Mouse (Mus musculus) T-helper 2 cell (primary cell): ENCODE results near the gene Mob1a.

Experiments
- in situ Hi-C: fragments of 300-600 bp; cut with MboI, MseI; formaldehyde crosslinking; loops from one replicate; pipeline ENCODE4 v1.15.1; 2025; ENCODE audit warnings: high pct_unique_total_duplicates

The Mob1a gene

DNA sequence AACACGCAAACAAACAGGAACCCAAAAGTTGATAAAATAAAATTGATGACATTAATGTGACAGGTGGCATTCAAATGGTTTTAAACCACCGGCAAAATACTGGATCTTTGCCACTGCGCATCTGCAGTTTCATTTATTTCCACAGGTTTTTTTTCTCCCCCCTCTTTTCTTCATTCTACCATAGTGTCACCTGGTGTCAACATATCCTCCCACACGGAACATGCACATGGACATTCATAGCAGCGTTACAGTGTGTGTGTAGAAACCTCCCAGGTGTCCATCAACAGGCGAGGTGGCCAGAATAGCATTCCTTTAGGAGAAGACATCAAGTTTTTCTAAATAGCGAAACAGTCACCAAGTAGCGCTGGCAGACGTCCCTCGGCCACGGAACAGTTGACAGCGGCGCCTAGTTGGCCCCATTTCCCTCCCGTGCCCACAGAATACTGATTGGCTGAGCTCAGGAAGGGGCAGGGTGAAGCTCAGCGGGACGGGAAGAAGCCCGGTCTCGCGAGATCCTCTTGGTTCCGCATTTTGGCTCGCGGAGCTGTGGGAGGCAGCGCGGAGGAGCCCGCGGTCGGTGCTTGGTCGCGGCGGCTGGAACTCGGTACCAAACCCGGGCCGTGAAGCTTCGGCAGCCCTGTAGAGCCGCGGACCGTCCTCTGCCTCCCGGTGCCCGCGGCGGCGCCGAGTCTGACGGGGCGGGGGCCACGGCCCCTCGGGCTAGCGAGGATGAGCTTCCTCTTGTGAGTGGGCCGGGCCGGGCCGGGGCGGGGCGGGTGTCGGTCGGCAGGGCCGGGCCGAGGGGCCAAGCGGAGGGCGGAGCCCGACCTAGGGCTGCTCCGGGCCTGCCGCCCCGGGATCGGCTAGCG lies at the start of gene Mob1a, which contains the start of gene Mthfd2:
Gene Mob1a (plus strand): TSS at position 492 of the 869 bp plus-strand sequence.
Gene Mthfd2 (minus strand): TSS at position 384 of the 869 bp plus-strand sequence.
- in situ Hi-C loops: no loop called here

DNA sequence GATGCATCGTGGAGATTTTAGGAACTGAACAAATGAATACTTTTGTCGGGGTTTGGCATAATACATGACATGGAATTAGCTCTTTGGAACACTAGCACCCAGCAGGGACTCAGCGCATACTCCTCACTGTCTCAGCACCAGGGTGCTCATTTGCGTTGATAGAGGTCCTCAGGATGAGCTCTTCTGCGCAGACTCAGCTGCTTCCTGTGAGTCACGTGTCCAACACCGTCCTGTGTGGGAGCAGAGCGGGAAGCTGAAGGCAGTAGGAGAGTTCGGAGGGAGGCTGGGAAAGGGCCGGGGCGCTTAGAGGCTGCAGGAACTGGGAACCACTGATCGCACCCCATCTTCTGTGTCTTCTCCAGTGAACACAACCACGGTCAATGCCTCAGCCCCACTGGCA lies 48.7 kb upstream of the Mob1a start:
- in situ Hi-C loops: loop anchor here (5.0 kb wide), 1 partner anchor 65 kb away; no protein-coding TSS in a partner anchor

DNA sequence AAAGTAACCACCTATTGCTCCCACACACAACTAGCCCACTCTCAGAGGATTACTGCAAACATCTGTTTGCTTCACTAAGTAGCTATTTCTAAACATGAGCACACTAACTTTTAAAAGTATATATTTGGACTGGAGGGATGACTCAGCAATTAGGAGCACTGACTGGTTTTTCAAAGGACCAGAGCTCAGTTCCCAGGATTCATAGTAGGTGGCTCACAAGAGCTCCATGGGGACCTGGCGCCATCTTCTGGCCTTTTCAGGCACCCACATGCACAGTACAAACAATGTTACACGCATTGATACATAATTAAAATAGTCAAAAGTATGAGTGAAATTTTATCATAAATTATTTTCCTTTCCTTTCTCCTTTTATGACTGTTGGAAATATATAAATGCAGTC lies 46.9 kb upstream of the Mob1a start:
- in situ Hi-C loops: loop anchor here (5.0 kb wide), 1 partner anchor 67 kb away; no protein-coding TSS in a partner anchor

DNA sequence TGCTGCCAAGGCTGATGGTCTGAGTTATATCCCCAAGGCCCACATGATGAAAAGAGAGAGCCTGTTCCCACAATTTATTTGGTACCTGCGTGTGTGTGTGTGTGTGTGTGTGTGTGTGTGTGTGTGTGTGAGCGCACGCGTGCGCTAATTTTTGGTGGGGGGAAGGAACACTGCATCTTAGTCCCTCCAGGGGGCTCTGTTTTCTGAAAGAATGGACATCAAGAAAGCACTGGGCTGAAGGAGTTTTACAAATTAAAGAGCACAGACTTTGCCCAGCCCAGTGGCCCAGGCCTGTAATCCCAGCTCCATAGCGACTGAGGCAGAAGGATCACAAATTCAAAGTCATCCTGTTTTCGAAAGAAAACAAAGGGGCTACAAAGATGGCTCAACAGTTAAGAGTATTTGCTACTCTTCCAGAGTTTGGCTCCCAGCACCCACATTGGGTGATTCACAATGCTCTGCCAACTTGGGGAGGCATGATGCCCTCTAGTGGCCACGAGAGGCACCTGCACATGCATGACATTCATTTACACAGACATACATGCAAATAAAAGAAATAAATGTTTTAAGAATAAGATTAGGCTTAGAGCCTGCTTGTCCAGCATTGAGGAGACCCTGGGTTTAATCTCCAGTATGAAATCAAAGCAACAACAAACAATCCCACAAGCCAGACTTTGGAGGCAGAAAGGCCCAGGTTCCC lies 45.4 kb upstream of the Mob1a start:
- in situ Hi-C loops: loop anchor here (5.0 kb wide), 1 partner anchor 283 kb away; no protein-coding TSS in a partner anchor

DNA sequence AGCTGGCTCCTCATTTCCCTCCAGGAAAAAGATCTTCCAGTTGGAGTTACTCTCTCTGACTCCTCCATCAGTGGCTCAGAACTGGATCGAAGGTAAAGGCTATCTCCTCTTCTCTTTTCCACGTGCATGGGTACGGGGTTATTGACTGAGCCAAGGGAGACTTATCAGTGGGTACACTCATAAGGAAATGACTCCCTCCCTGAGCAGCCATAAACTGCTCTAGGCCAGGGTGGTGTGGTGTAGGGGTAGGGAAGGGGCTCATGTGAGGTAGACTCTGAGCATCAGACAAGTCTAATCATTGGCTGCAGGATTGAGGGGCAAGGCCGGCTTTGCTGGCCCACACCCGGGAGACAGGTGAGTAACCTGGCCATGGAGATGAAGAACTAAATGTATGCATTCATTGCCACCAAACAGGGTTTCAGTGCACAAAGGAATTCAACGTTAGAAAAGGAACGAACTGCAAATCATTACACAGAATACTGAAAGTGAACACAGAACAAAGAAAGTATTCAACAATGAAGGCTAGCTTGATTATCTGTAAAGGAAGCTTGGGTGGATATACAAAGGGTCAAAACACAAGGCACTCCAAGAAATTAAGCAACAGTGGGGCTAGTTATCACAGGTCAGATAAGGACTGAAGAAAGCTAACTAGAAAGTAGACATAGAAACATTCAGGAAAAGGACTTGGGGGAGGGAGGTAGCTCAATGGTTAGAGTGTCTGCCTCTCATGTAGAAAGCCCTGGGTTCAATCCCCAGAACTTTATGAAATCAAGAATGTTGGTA lies 25.2 kb upstream of the Mob1a start:
- in situ Hi-C loops: no loop called here

DNA sequence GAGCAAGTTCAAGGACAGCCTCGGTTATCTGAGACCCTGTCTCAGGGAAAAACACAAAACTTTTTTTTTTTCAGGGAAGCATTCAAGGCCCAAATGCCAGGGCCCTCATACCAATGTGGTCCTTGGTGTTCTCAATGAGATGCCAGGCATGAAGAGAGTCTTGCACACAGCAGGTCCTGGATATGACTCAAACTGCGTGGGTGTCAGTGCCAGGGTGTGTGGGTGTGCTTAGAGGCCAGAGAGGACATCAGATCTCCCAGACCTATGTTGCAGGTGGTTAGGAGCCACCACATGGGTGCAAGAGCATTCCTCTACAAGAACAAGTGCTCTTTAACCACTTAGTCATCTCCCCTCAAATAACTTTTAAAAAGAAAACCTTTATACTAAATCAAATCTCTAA lies 24.5 kb upstream of the Mob1a start:
- in situ Hi-C loops: no loop called here

DNA sequence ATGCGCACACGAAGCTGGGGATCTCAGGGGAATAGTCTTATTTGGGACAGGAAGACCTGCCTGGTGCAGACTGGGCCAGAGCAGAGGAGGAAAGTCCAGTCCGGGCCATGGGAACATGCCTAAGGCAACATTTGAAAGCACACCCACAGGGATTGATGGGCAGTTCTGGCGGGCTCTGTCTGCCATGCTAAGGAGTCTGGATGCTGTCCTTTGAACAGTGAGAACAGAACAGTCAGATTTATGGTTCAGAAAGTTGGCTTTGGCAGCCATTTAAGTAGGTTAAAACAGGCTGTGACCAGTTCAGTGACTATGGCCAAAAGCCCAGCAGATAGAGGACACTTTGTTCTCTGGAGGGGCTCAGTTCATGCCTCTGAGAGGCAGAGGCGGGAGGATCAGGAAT lies 23.6 kb upstream of the Mob1a start:
- in situ Hi-C loops: no loop called here

DNA sequence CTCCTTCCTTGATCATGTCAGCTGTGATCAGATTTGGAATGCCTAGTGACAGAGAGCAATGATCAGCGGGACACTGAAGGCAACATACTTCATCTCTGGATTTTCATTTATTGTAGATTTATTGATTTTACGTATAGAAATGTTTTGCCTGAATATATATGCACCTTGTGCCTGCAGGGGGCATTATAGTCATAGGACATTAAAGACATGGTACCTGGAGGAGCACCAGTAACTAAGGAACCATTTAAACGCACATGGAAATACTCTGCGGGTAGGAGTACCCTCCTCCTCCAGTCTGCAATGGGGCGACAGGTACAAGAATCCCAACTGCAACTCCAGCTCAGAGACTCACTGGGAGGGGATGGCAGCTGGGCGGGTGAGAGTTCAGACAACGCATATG lies 16.8 kb upstream of the Mob1a start:
- in situ Hi-C loops: no loop called here

DNA sequence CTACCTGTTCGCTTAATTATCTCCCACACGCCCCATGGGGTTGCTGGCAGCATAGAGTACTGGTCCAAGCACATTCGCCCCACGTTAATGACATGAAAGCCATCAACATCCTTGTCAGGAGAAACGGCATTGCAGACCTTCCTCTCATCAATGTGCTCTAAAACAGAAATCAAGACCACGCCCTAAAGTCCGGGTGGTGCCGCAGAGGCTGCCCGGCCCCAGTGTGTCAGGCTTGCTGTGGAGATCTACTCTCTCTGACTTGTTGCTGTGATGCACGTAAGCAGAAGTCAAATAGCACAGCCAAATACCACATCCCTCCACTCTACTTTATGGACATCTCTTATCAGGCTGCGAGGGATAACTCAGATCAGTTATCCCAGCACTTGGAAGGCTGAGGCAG lies 14.6 kb upstream of the Mob1a start:
- in situ Hi-C loops: no loop called here

DNA sequence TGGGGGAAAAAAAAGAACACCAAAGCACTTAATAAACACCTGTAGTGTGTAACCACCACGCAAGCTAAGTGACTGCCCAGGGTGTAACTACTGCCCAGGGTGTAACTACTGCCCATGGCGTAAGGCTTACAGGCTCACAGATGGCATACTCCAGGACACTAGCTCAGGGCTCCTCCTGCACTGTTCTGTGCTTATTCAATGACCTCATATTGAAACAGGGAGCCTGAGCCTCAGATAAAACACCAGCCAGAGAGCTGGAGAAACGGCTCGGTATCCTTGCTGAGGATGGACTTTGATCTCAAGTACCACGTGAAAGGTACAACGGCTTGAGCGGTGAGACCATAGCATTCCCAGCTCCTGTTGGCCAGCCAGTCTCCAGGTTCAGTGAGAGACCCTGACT lies 13.8 kb upstream of the Mob1a start:
- in situ Hi-C loops: no loop called here

DNA sequence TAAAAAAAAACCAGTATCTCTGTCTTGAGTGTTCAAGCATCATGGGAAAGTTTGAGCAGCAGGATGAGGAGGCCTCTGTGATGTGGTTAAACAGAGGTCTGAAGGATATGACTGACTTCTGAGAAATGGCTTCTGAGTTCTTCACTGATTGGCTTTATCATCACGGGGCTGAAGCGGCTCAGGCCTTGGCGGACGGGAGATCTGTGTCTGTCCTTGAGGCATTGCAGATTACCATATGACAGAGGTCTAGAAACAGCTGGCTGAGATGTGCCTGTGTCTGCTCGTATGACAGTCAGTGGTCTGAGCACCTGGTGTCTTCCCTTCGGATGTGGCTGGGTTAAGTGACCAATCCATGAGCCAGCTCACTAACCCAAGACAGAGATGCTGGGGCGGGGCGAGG lies 13.3 kb upstream of the Mob1a start:
- in situ Hi-C loops: no loop called here

DNA sequence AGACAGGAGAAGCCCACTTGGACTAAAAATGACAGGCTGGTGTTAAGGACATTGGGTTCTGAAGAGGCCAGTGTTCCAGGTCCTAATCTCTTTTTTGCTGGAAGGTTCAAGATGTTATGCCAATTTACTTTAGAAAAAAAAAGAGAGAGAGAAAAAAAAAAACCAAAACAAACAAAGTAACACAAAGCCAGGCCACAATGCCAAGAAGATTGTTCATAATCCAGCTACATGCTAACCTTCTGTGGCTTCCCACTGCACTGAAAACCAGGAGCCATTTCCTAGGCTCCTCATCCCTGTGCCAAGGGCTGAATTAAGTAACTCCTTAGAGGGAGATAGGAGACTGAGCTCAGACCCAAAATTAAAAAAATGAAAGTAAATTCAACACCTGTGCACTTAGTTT lies 10.5 kb upstream of the Mob1a start:
- in situ Hi-C loops: no loop called here

DNA sequence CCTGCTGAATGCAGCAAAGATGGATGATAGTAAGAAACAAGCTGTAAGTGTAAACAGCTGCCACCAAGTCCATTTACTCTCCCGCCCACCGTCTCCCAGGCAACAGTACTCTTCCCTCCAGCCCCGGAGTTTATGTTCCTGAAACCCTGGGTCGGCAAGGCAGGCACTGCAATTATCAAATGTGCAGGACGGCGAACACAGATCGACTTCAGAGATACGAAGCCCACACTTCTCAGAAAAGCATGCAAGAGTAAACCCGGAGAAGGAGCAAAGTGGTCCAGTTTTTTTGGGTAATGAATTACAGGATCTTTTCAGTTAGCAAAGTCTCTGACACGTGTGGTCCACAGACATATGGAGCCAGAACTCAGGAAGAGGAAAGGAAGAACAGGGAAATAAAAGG lies 9.8 kb upstream of the Mob1a start:
- in situ Hi-C loops: no loop called here

DNA sequence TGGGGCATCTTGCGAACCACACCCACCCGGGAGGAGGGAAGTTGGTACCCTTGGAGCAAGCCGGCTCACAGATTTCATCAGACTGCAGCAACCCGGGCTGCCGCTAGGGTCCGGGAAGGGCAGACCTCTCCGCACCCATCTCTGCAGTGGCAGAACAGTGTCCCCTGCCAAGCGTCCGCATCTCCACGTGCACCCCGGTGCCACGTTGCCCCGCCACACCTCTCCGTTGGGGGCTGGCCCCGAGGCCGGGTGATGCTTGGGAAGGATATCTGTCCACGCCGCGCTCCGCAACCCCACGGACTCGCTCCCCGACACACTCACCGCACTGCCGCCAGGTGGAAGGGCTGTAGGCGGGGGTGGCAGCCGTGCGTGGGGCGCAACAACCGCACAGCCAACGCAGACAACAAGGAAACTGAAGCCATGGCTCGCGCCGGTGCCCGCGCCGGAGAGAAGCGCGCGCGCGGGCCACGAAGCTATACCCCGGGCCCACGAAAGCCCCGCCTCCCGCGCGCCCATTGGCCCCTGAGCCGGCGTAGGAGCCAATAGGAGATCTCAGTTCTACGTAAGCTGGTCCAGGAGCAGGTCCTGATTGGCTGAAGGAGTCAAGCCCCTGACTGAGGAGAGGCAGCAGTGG lies 8.6 kb upstream of the Mob1a start:
- in situ Hi-C loops: no loop called here

DNA sequence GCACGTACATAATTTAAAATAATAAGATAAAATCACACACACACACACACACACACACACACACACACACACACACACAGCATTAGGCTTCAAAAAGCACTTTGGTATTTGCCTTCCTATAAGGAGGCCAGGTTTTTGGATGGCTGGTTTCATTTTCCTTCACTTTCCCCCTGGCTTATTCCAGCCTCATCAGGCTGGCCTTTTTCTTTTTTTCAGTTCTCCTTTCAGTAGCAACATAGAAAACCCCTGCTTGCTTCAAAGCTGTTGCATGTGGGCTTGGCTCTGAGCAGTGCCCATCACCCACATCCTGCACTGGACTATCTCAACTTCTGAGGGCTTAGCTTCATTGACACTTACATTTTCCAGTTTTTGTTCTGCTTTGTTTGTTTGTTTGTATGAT lies 3.9 kb upstream of the Mob1a start:
- in situ Hi-C loops: no loop called here

DNA sequence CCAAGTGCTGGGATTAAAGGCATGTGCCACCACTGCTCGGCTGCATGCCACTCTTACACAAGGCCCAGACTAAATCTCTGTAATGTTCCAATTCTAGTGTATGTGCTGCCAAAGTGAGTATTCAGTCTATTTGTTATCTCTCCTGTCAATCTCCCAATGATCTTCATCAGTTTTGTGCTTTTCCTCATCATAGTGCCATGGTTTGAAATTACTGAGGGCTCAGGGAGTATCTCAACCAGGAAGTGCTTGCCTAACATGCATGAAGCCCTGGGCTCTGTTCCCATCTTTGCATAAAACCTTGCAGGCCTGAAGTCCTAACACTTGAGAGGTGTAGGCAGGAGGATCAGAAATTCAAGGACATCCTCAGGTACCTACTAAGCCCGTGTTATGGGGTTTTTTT lies 3.0 kb upstream of the Mob1a start:
- in situ Hi-C loops: no loop called here

DNA sequence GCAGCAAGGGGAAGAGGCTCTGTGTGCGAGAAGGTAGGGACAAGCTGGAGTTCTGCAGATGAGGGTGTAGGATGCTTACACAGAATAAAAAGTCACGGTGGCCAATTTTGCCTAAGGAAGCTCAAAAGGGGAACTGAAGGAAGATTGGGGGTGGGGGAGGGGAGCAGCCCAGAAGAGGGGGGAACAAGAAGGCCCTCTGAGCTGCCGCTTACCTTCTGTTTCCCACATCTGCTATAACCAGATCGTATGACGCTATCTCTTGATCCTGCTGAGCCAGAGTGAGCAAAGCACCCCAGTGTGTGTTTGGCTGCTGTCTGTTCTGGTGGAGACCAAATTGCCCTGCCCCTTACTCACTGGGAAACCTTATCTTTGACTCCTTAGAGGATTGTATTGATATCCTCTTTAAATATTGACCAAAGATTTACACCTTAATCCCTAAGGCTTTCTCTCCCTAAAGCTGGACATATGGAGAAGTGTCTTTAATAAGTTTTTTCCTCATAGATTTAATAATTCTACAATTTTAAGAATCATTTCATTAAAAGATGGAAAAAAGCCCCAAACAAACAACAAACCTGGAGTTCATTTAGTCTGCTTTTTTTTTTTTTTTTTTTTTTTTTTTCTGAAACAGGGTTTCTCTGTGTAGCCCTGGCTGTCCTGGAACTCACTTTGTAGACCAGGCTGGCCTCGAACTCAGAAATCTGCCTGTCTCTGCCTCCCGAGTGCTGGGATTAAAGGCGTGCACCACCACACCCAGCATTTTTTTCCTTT lies 2.0 kb upstream of the Mob1a start:
- in situ Hi-C loops: no loop called here

DNA sequence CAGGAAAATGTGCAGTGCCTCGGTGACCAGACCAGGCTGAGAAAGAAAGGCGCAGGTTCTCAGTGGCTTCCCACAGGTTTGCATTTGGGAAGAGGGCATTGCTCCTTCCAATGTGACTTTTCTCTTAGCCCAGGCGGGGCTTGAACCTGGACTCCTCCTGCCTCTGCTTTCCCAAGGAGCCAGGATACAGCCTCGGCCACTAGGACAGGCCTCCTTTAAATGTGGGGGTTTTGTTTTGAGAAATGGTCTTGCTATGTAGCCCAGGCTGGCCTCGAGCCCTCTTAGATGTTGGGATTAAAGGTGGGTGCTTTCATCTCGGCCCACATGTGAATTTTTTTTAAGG lies 549 bp downstream of the Mob1a start:
- in situ Hi-C loops: no loop called here

DNA sequence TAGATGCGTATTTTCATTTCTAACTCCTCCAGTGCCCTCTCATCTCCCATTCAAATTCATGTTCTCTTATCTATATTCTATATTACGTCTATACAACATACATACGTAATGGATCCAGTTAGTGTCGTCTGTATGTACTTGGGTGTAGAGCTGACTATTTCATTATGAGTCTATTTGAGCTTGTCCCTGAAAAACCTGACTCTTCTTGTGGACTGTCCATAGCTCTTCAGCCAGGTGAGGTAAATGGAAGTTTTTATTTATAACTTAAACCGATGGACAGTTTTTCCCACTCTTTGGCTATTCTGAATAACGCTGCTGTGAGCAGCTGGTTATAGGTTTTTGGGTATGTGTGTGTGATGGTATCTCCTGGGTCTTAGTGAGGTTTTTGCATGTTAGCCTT lies 945 bp downstream of the Mob1a start:
- in situ Hi-C loops: no loop called here

DNA sequence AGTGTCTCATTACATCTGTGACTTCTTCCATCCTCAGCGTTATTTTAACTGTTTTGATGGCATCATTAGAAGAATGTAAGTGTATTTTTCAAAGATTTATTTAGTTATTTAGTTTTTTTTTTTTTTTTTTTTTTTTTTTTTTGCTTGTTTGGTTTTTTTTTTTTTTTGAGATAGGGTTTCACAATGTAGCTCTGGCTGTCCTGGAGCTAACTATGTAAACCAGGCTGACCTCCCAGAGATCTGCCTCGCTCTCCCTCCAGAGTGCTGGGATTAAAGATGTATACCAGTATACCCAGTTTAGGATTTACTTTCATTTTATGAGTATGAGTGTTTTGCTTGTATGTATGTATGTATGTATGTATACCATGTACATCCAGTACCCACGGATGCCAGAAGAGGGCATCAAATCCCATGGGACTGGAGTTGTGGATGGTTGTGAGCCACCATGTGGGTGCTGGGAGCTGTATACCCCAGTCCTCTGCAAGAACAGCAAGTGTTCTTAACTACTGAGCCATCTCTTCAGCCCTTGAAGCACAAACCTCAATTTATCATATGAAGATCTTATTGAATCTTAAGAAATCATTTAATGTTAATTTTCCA lies 1.9 kb downstream of the Mob1a start:
- in situ Hi-C loops: no loop called here

DNA sequence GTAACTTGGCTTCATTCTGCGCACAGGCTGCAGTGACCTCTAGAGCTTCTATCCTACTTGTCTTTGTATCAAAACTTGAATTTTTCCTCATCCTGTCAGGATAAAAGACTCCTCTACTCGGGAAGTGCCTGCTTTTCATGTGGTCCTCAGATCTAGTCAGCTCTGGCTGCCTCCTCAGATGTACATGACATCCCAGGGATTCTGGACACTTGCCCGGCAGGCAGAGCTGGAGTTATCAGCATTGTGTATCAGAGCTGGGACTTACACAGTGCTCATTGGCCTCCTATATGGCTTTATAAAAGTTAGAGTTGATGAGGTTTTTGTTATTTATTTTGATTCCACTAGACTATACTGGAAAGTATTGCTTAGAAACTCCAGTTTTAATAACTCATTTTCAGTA lies 15.6 kb downstream of the Mob1a start:
- in situ Hi-C loops: no loop called here
